ENCODE assay signal across 15 mouse cellular contexts in genomic region chr3:109174394-109174793, GRCm38 (mm10).
"Had no signal": no experiment of that assay in that cellular context is flagged by ENCODE, and none has a peak within 500 bp of the region (broad histone marks: within the 10 kb centered on the region; RNA-seq: fewer than 3 reads in every experiment).

No protein-coding gene starts in this region.

- H3K4me3 ChIP-seq: lung, embryonic 15.5 days; megakaryocyte, embryonic 14.5 days; midbrain, embryonic 13.5 days; midbrain, embryonic 15.5 days; neural tube, embryonic 12.5 days; stomach, embryonic 15.5 days had no signal

- H3K27ac ChIP-seq: lung, embryonic 15.5 days; macrophage; midbrain, embryonic 13.5 days; midbrain, embryonic 15.5 days; neural tube, embryonic 12.5 days; stomach, embryonic 15.5 days; stomach, postnatal 0 days had no signal

- DNase-seq: lung, adult 2 months; lung, postnatal 14 days; lung, postnatal 36 days; right cerebral cortex, postnatal 14 days; thymus, adult 2 months; thymus, postnatal 25 days; thymus, postnatal 4 days had no signal
